Mouse (Mus musculus): ENCODE data around the gene Gatad1. TPM values are rescaled to one million over a fixed set of nuclear protein-coding genes. Genes with fewer than 3 reads are reported as not detected.

Gene Gatad1
- polyA plus RNA-seq (2012), result 3.5 and 3.9 TPM in 2 replicates

- no peaks in the 10 kb centered on the region for H3K9me3 ChIP-seq (ENCODE audit: control insufficient read depth, low read length)
- H3K4me3 ChIP-seq (replicated peaks), result no peak within 1 kb of the TSS
- no peaks in the 10 kb centered on the region for H3K27me3 ChIP-seq (ENCODE audit: control insufficient read depth)
- H3K36me3 ChIP-seq (ENCODE audit: control insufficient read depth), result no peaks in the 10 kb centered on the region
- TF ChIP-seq TAL1 (IDR thresholded peaks at IDR 0.05; ENCODE audit: low read length) (no peak), GATA1 (IDR thresholded peaks at IDR 0.05; ENCODE audit: low read length) (no peak)
- H3K4me1 ChIP-seq (ENCODE audit: control insufficient read depth), result no peaks in the 10 kb centered on the region
Observed at GRCm38 (mm10) chr5:3657085-3657484, at the start of gene Gatad1. Gene Gatad1 (minus strand): TSS chr5:3657185.

- Histone ChIP-seq H3K27me3 (ENCODE audit: control insufficient read depth) (no peaks in the 10 kb centered on the region), H3K4me1 (ENCODE audit: control insufficient read depth) (no peaks in the 10 kb centered on the region), H3K36me3 (ENCODE audit: control insufficient read depth) (peaks cover 41% of the 10 kb centered on the region), H3K9me3 (ENCODE audit: control insufficient read depth, low read length) (no peaks in the 10 kb centered on the region), H3K4me3 (replicated peaks) (no peak overlapping the region)
- TF ChIP-seq GATA1 (IDR thresholded peaks at IDR 0.05; ENCODE audit: low read length) (no peak), TAL1 (IDR thresholded peaks at IDR 0.05; ENCODE audit: low read length) (no peak)
Observed at GRCm38 (mm10) chr5:3702180-3702579, 45.2 kb upstream of the Gatad1 start.

GRCm38 (mm10) chr5:3700025-3700424, 43.0 kb upstream of the Gatad1 start:
- no peaks in the 10 kb centered on the region for H3K27me3 ChIP-seq (ENCODE audit: control insufficient read depth)
- H3K4me3 ChIP-seq (replicated peaks), result no peak overlapping the region
- no peaks in the 10 kb centered on the region for H3K9me3 ChIP-seq (ENCODE audit: control insufficient read depth, low read length)
- TF ChIP-seq TAL1 (IDR thresholded peaks at IDR 0.05; ENCODE audit: low read length), result no peak
- no peak for TF ChIP-seq GATA1 (IDR thresholded peaks at IDR 0.05; ENCODE audit: low read length)
- no peaks in the 10 kb centered on the region for H3K4me1 ChIP-seq (ENCODE audit: control insufficient read depth)
- H3K36me3 ChIP-seq (ENCODE audit: control insufficient read depth), result peaks cover 46% of the 10 kb centered on the region

- Histone ChIP-seq H3K27me3 (ENCODE audit: control insufficient read depth) (no peaks in the 10 kb centered on the region), H3K9me3 (ENCODE audit: control insufficient read depth, low read length) (no peaks in the 10 kb centered on the region), H3K4me3 (replicated peaks) (no peak overlapping the region), H3K36me3 (ENCODE audit: control insufficient read depth) (peaks cover 64% of the 10 kb centered on the region), H3K4me1 (ENCODE audit: control insufficient read depth) (no peaks in the 10 kb centered on the region)
- TF ChIP-seq TAL1 (IDR thresholded peaks at IDR 0.05; ENCODE audit: low read length) (no peak), GATA1 (IDR thresholded peaks at IDR 0.05; ENCODE audit: low read length) (no peak)
Observed at GRCm38 (mm10) chr5:3696031-3696430, 39.0 kb upstream of the Gatad1 start.

GRCm38 (mm10) chr5:3695191-3695590, 38.2 kb upstream of the Gatad1 start:
- no peak overlapping the region for H3K4me3 ChIP-seq (replicated peaks)
- TF ChIP-seq TAL1 (IDR thresholded peaks at IDR 0.05; ENCODE audit: low read length), result no peak
- TF ChIP-seq GATA1 (IDR thresholded peaks at IDR 0.05; ENCODE audit: low read length), result no peak
- H3K9me3 ChIP-seq (ENCODE audit: control insufficient read depth, low read length), result no peaks in the 10 kb centered on the region
- H3K4me1 ChIP-seq (ENCODE audit: control insufficient read depth), result no peaks in the 10 kb centered on the region
- peaks cover 59% of the 10 kb centered on the region for H3K36me3 ChIP-seq (ENCODE audit: control insufficient read depth)
- H3K27me3 ChIP-seq (ENCODE audit: control insufficient read depth), result no peaks in the 10 kb centered on the region

- H3K27me3 ChIP-seq (ENCODE audit: control insufficient read depth), result no peaks in the 10 kb centered on the region
- peaks cover 59% of the 10 kb centered on the region for H3K36me3 ChIP-seq (ENCODE audit: control insufficient read depth)
- no peak overlapping the region for H3K4me3 ChIP-seq (replicated peaks)
- H3K9me3 ChIP-seq (ENCODE audit: control insufficient read depth, low read length), result no peaks in the 10 kb centered on the region
- no peaks in the 10 kb centered on the region for H3K4me1 ChIP-seq (ENCODE audit: control insufficient read depth)
- TF ChIP-seq GATA1 (IDR thresholded peaks at IDR 0.05; ENCODE audit: low read length) (no peak), TAL1 (IDR thresholded peaks at IDR 0.05; ENCODE audit: low read length) (no peak)
Observed at GRCm38 (mm10) chr5:3692956-3693355, 36.0 kb upstream of the Gatad1 start.

- Histone ChIP-seq H3K36me3 (ENCODE audit: control insufficient read depth) (peaks cover 58% of the 10 kb centered on the region), H3K27me3 (ENCODE audit: control insufficient read depth) (no peaks in the 10 kb centered on the region), H3K4me3 (replicated peaks) (no peak overlapping the region), H3K9me3 (ENCODE audit: control insufficient read depth, low read length) (no peaks in the 10 kb centered on the region), H3K4me1 (ENCODE audit: control insufficient read depth) (no peaks in the 10 kb centered on the region)
- TF ChIP-seq TAL1 (IDR thresholded peaks at IDR 0.05; ENCODE audit: low read length) (no peak), GATA1 (IDR thresholded peaks at IDR 0.05; ENCODE audit: low read length) (no peak)
Observed at GRCm38 (mm10) chr5:3691283-3691682, 34.3 kb upstream of the Gatad1 start.

DNA sequence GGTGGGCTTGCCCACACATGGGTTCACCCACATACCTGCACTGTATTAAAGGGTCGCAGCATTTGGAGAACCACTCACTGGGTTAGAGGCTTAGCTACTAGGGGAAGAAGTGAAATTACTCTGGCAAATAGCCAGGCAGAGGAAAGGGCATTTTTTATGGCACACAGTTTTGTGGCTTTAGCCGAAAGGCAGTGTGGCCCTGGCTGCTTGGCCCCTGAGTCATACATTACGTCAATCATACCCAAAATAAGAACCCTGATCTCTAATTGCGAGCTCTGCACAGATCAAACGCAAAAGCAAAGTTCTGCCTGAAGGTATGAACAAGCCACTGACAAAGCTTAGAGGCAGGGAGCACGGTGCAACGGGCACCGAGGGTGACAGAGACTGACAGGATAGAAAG, 31.3 kb upstream of the Gatad1 start:
- no peaks in the 10 kb centered on the region for H3K4me1 ChIP-seq (ENCODE audit: control insufficient read depth)
- H3K36me3 ChIP-seq (ENCODE audit: control insufficient read depth), result peaks cover 36% of the 10 kb centered on the region
- H3K9me3 ChIP-seq (ENCODE audit: control insufficient read depth, low read length), result no peaks in the 10 kb centered on the region
- TF ChIP-seq GATA1 (IDR thresholded peaks at IDR 0.05; ENCODE audit: low read length) (no peak), TAL1 (IDR thresholded peaks at IDR 0.05; ENCODE audit: low read length) (no peak)
- no peak overlapping the region for H3K4me3 ChIP-seq (replicated peaks)
- no peaks in the 10 kb centered on the region for H3K27me3 ChIP-seq (ENCODE audit: control insufficient read depth)

DNA sequence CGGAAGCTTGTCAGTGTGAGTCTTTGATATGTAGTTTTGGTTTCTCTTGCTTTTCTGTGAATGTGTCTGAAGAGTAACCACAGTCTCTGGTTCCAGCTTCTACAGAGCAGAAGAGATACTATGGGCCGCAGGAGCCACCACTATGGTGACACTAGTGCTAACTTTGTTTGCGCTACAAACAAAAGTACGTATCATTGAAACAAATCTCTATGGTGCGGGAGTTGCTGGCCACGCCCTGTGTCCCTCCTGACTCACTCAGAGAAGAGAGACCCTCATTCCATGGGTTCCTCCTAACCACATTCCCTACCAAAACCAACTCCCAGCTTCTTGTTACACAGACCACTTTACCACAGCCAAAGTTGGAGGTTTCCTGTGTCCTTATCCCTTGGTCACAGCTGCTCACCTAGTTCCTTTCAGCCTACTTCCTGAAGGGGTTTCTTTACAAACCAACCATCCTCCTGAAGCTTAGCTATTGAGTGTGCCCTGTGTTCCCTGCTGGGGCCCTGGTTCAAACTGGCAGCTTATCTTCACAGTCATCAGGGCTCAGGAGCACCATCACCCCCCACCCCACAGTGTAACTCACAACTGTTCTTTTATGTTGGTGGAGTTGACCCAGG, 13.1 kb upstream of the Gatad1 start:
- H3K4me1 ChIP-seq (ENCODE audit: control insufficient read depth), result peaks cover 3% of the 10 kb centered on the region
- no peak overlapping the region for H3K4me3 ChIP-seq (replicated peaks)
- TF ChIP-seq TAL1 (IDR thresholded peaks at IDR 0.05; ENCODE audit: low read length) (no peak), GATA1 (IDR thresholded peaks at IDR 0.05; ENCODE audit: low read length) (no peak)
- H3K36me3 ChIP-seq (ENCODE audit: control insufficient read depth), result no peaks in the 10 kb centered on the region
- H3K27me3 ChIP-seq (ENCODE audit: control insufficient read depth), result no peaks in the 10 kb centered on the region
- no peaks in the 10 kb centered on the region for H3K9me3 ChIP-seq (ENCODE audit: control insufficient read depth, low read length)

DNA sequence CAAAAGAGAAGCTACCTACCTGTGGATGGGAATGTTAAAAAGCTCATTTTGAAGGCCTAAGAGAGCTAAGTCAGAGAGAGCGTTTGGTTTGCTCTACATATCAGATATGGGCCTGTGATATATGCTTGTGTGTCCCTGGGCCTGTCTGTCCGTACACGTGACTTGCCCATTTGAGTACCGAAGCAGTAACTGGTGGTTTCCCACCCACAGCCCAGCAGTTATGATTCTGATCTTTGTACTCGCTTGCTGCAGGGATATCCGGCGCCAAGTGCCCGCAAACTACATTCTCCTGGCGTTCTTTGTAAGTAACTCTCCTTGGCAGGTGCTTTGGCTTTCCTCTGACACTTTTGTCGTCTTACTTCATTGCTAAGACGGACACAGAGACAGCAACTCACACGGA, 9.6 kb upstream of the Gatad1 start:
- TF ChIP-seq TAL1 (IDR thresholded peaks at IDR 0.05; ENCODE audit: low read length), result no peak
- no peak for TF ChIP-seq GATA1 (IDR thresholded peaks at IDR 0.05; ENCODE audit: low read length)
- no peaks in the 10 kb centered on the region for H3K9me3 ChIP-seq (ENCODE audit: control insufficient read depth, low read length)
- no peak overlapping the region for H3K4me3 ChIP-seq (replicated peaks)
- H3K4me1 ChIP-seq (ENCODE audit: control insufficient read depth), result peaks cover 3% of the 10 kb centered on the region
- H3K36me3 ChIP-seq (ENCODE audit: control insufficient read depth), result no peaks in the 10 kb centered on the region
- no peaks in the 10 kb centered on the region for H3K27me3 ChIP-seq (ENCODE audit: control insufficient read depth)

Data from erythroblast, embryonic 14.5 days (primary cell).